Mouse (Mus musculus) lung, adult 2 months (tissue): Measurements from ENCODE around the gene Nbas.

ENCODE experiments used
- CTCF ChIP-seq: fragments of 200-500 bp; IDR thresholded peaks from 2 replicates; pipeline ENCODE4 v1.5.1; 2011; ENCODE audit warnings: mild to moderate bottlenecking, low read length, control low read depth; ENCODE audit not compliant: insufficient read depth
- POLR2A ChIP-seq: fragments of 200-500 bp; IDR thresholded peaks from 2 replicates; pipeline ENCODE4 v1.6.1; 2011; ENCODE audit warnings: low read depth, mild to moderate bottlenecking, control low read depth, low read length, borderline replicate concordance; ENCODE audit errors: extremely low read depth

DNA sequence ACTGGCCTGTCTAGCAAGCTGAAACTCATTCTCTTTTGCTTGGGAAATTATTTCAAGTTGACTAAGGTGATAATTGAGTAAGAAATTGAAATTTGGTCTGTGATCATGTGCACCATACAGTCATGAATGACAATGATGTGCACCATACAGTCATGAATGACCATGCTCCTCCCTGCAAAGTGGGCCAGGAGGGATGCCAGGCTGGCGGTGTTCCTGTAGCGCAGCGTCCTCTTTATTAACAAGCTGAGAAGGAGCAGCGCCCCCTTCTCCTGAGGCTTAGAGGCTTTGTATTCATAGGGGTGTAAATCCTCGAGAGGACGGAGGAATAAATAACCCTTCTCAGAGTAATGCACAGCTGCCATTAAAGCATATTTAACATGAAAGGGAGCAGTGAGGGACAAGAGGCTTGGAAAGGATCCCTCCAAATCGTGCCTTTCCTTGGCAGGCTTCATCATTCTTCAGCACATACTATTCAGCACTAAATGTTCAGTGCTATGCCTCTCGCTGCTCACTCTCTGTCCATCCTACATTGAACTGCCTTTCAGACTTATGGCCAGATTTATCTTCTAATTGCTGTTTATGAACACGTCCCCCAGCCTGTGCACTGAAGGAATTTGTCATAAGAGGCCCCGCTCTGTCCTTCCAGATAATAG, 230.4 kb downstream of the Nbas start:
- TF ChIP-seq CTCF, result no peak
- no peak for TF ChIP-seq POLR2A
